Mouse (Mus musculus) cortical plate, adult 2 months (tissue): Measurements from ENCODE around the gene Unk.

Source experiments
- CTCF ChIP-seq: fragments of 200-500 bp; IDR thresholded peaks from 2 replicates; pipeline ENCODE4 v1.5.1; 2011; ENCODE audit warnings: mild to moderate bottlenecking, control low read depth, low read length; ENCODE audit not compliant: insufficient read depth; ENCODE audit errors: extremely low read depth
- POLR2A ChIP-seq: fragments of 200-500 bp; IDR thresholded peaks from 2 replicates; pipeline ENCODE4 v1.6.1; 2011; ENCODE audit warnings: mild to moderate bottlenecking, low read length, control low read depth; ENCODE audit not compliant: insufficient read depth; ENCODE audit errors: extremely low read depth

DNA sequence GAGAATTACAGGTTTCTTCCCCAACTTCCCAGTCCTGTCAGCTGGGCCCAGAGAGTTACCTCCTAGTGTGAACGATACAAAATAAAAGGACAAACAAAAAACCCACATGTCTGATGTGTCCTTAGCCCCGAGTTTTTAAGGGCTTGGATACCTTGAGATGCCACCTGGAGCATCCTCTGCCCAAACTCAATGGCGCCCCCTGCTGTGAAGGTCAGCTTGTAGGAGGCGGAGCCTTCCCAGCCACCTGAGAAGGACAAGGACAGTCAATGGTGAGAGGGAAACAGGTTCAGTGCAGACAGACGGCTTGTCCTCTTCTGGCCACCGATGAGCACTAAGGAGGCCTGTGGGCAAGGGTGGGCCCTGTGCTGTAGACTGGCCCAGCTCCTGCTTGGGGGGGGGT lies 51.0 kb downstream of the Unk start:
- peak; percentile 41 for TF ChIP-seq CTCF
- TF ChIP-seq POLR2A, result no peak
